Comparison of ENCODE assay signal across 8 mouse cellular contexts in genomic region chr16:30184591-30185265, GRCm38 (mm10).
A peak's percentile ranks its signal among the peaks of the same experiment; 100 is the strongest.
DNase-seq lines count a peak whose midpoint lies in the region; ATAC-seq and TF ChIP-seq lines count a peak whose summit lies in the region.

No protein-coding gene starts in this region.

- H3K4me1 ChIP-seq in G1E (ENCODE audit: insufficient read depth, low read depth, low read length), result peaks cover 85% of the 10 kb centered on the region
- peaks cover 4% of the 10 kb centered on the region for H3K4me1 ChIP-seq in hindbrain, embryonic 14.5 days (replicated peaks; ENCODE audit: control insufficient read depth, insufficient read depth, low read length)
- peaks cover 31% of the 10 kb centered on the region for H3K4me1 ChIP-seq in lung, postnatal 0 days (ENCODE audit: insufficient read depth, low read depth, low read length)

- WGBS in hindbrain, embryonic 14.5 days, result 20% methylated on average over 18 of the region's 18 CpGs
- WGBS in lung, postnatal 0 days, result 5% methylated on average over 18 of the region's 18 CpGs

- H3K36me3 ChIP-seq in G1E (replicated peaks), result peaks cover 10% of the 10 kb centered on the region
- H3K36me3 ChIP-seq in hindbrain, embryonic 14.5 days (replicated peaks; ENCODE audit: control insufficient read depth, insufficient read depth), result no peaks in the 10 kb centered on the region
- no peaks in the 10 kb centered on the region for H3K36me3 ChIP-seq in lung, postnatal 0 days (ENCODE audit: insufficient read depth, low read length)

- no peak overlapping the region for H3K9ac ChIP-seq in hindbrain, embryonic 14.5 days
- no peak overlapping the region for H3K9ac ChIP-seq in lung, postnatal 0 days (replicated peaks; ENCODE audit: low read depth)

- TF ChIP-seq EP300 in lung, postnatal 0 days (IDR thresholded peaks at IDR 0.05), result peak; percentile 85

- H3K27ac ChIP-seq in hindbrain, embryonic 14.5 days, result no peak overlapping the region
- peak overlapping the region; percentile 86 for H3K27ac ChIP-seq in lung, postnatal 0 days (ENCODE audit: low read length)

- peaks cover 8% of the 10 kb centered on the region for H3K27me3 ChIP-seq in G1E (ENCODE audit: insufficient read depth, low read length)
- H3K27me3 ChIP-seq in hindbrain, embryonic 14.5 days (ENCODE audit: control insufficient read depth, insufficient read depth, low read length), result peaks cover 67% of the 10 kb centered on the region
- no peaks in the 10 kb centered on the region for H3K27me3 ChIP-seq in lung, postnatal 0 days (replicated peaks; ENCODE audit: insufficient read depth, low read length)

- DNase-seq in G1E (ENCODE audit: low spot score), result no peak
- DNase-seq in brain, embryonic 14.5 days (ENCODE audit: low read depth), result peak; percentile 70
- peak; percentile 85 for DNase-seq in gastrocnemius, postnatal 10 days
- DNase-seq in hindbrain, embryonic 14.5 days (ENCODE audit: low spot score), result no peak
- peak; percentile 66 to 76 for DNase-seq in layer of hippocampus, postnatal 14 days (ENCODE audit: low spot score in 2 of 2)
- DNase-seq in lung, postnatal 0 days (ENCODE audit: low spot score), result peak; percentile 96
- peak; percentile 63 for DNase-seq in right cerebral cortex, adult 18-20 months

- ATAC-seq in G1E (ENCODE audit: extremely low read depth, insufficient number of reproducible peaks, low FRiP score, poor library complexity, severe bottlenecking), result no peak
- ATAC-seq in hindbrain, embryonic 14.5 days (ENCODE audit: low FRiP score), result peak; percentile 31; the same call in 1 of the 2 replicates
- peak; percentile 69 for ATAC-seq in lung, postnatal 0 days
- ATAC-seq in erythroid progenitor cell, adult 5-6 weeks (replicated peaks; ENCODE audit: low FRiP score, poor library complexity, severe bottlenecking), result no peak

- 0 out of 2 replicates have a peak overlapping the region, but pooled peaks have one; percentile 7 for H3K4me3 ChIP-seq in G1E (ENCODE audit: low read depth, low read length)
- H3K4me3 ChIP-seq in hindbrain, embryonic 14.5 days (replicated peaks; ENCODE audit: low read length), result no peak overlapping the region
- H3K4me3 ChIP-seq in lung, postnatal 0 days (ENCODE audit: low read depth, low read length), result no peak overlapping the region

- TF ChIP-seq POLR2A in brain, embryonic 14.5 days (IDR thresholded peaks at IDR 0.05; ENCODE audit: borderline replicate concordance, extremely low read depth, insufficient read depth, insufficient read length, poor library complexity, severe bottlenecking), result no peak

- TF ChIP-seq CTCF in G1E (IDR thresholded peaks at IDR 0.05; ENCODE audit: low read depth, low read length), result no peak
- TF ChIP-seq CTCF in brain, embryonic 14.5 days (IDR thresholded peaks at IDR 0.05; ENCODE audit: borderline replicate concordance, extremely low read depth, insufficient read depth, insufficient read length), result 0 out of 2 replicates have a peak, but pooled peaks have one; percentile 3
- TF ChIP-seq CTCF in lung, postnatal 0 days (IDR thresholded peaks at IDR 0.05), result peak; percentile 63

- H3K4me2 ChIP-seq in hindbrain, embryonic 14.5 days (replicated peaks), result no peak overlapping the region
- peak overlapping the region; percentile 30 for H3K4me2 ChIP-seq in lung, postnatal 0 days (replicated peaks; ENCODE audit: low read depth, low read length)

- no peaks in the 10 kb centered on the region for H3K9me3 ChIP-seq in G1E (replicated peaks)
- H3K9me3 ChIP-seq in hindbrain, embryonic 14.5 days (ENCODE audit: control insufficient read depth, low read length), result no peaks in the 10 kb centered on the region
- H3K9me3 ChIP-seq in lung, postnatal 0 days (ENCODE audit: low read length), result no peaks in the 10 kb centered on the region

Comparison
In these comparisons a context has a peak if more than half of its experiments do, and no peak if none do; other contexts are left out.
1. ATAC-seq: peak in hindbrain, embryonic 14.5 days (single experiment) and lung, postnatal 0 days (single experiment); none in G1E (single experiment) and erythroid progenitor cell, adult 5-6 weeks (single experiment).
2. DNase-seq: peak in brain, embryonic 14.5 days (single experiment), gastrocnemius, postnatal 10 days (single experiment), layer of hippocampus, postnatal 14 days (2 of 2), lung, postnatal 0 days (single experiment) and right cerebral cortex, adult 18-20 months (single experiment); none in G1E (single experiment) and hindbrain, embryonic 14.5 days (single experiment).